Mouse (Mus musculus): ENCODE data around the gene Gm28360. TPM values are rescaled to one million over a fixed set of nuclear protein-coding genes. Genes with fewer than 3 reads are reported as not detected.
"Not testable (repeated sequence)": the region's sequence is repeated elsewhere in the genome, so short reads cannot be mapped to it uniquely, and the experiment has no call there.

Gene Gm28360
- polyA plus RNA-seq (2015; fragmentation: Nextera tagmentation; extraction: Ambion mirVana): not detected in 2 replicates

- not testable (repeated sequence) for ATAC-seq (ENCODE audit: low FRiP score, low TSS enrichment); H3K4me2 ChIP-seq (replicated peaks; ENCODE audit: low read depth); H3K27me3 ChIP-seq (ENCODE audit: control insufficient read depth, insufficient read depth, low read length); H3K9me3 ChIP-seq (ENCODE audit: control insufficient read depth, low read length); H3K27ac ChIP-seq (replicated peaks); H3K36me3 ChIP-seq (ENCODE audit: control insufficient read depth, insufficient read depth, low read length); H3K4me1 ChIP-seq (replicated peaks; ENCODE audit: control insufficient read depth, insufficient read depth); H3K4me3 ChIP-seq (ENCODE audit: low read depth, low read length); H3K9ac ChIP-seq (ENCODE audit: low read length); DNase-seq (ENCODE audit: low spot score)
- WGBS: 61% methylated on average over 5 of the region's 5 CpGs
Measured at GRCm38 (mm10) chr1:117829781-117830180, at the start of gene Gm28360. Gene Gm28360, plus strand, starts transcription at chr1:117830081.

- H3K27ac ChIP-seq (replicated peaks): not testable (repeated sequence)
Measured at GRCm38 (mm10) chr1:117780833-117781232, 49.0 kb upstream of the Gm28360 start, which contains the start of gene B020011L13Rik. Gene B020011L13Rik, plus strand, starts transcription at chr1:117781133.

GRCm38 (mm10) chr1:117816271-117816670 lies 13.6 kb upstream of the Gm28360 start:
- not testable (repeated sequence) for H3K9ac ChIP-seq (ENCODE audit: low read length); DNase-seq (ENCODE audit: low spot score); H3K9me3 ChIP-seq (ENCODE audit: control insufficient read depth, low read length); ATAC-seq (ENCODE audit: low FRiP score, low TSS enrichment); H3K27me3 ChIP-seq (ENCODE audit: control insufficient read depth, insufficient read depth, low read length); H3K36me3 ChIP-seq (ENCODE audit: control insufficient read depth, insufficient read depth, low read length); H3K4me2 ChIP-seq (replicated peaks; ENCODE audit: low read depth); H3K4me1 ChIP-seq (replicated peaks; ENCODE audit: control insufficient read depth, insufficient read depth); H3K4me3 ChIP-seq (ENCODE audit: low read depth, low read length); H3K27ac ChIP-seq (replicated peaks)

More at GRCm38 (mm10) chr1:117780833-117781232, 49.0 kb upstream of the Gm28360 start, which contains the start of gene B020011L13Rik:
- not testable (repeated sequence) for H3K4me2 ChIP-seq (replicated peaks; ENCODE audit: low read depth); DNase-seq (ENCODE audit: low spot score); H3K36me3 ChIP-seq (ENCODE audit: control insufficient read depth, insufficient read depth, low read length); H3K4me3 ChIP-seq (ENCODE audit: low read depth, low read length); H3K9ac ChIP-seq (ENCODE audit: low read length); ATAC-seq (ENCODE audit: low FRiP score, low TSS enrichment); H3K27me3 ChIP-seq (ENCODE audit: control insufficient read depth, insufficient read depth, low read length); H3K9me3 ChIP-seq (ENCODE audit: control insufficient read depth, low read length); H3K4me1 ChIP-seq (replicated peaks; ENCODE audit: control insufficient read depth, insufficient read depth)
- WGBS: 48% methylated on average over 3 of the region's 3 CpGs

GRCm38 (mm10) chr1:117851718-117852117 lies 21.8 kb downstream of the Gm28360 start:
- not testable (repeated sequence) for H3K9me3 ChIP-seq (ENCODE audit: control insufficient read depth, low read length); H3K4me3 ChIP-seq (ENCODE audit: low read depth, low read length); H3K9ac ChIP-seq (ENCODE audit: low read length); ATAC-seq (ENCODE audit: low FRiP score, low TSS enrichment); DNase-seq (ENCODE audit: low spot score); H3K4me1 ChIP-seq (replicated peaks; ENCODE audit: control insufficient read depth, insufficient read depth); H3K4me2 ChIP-seq (replicated peaks; ENCODE audit: low read depth); H3K27me3 ChIP-seq (ENCODE audit: control insufficient read depth, insufficient read depth, low read length); H3K27ac ChIP-seq (replicated peaks); H3K36me3 ChIP-seq (ENCODE audit: control insufficient read depth, insufficient read depth, low read length)
- 87% methylated on average over 3 of the region's 3 CpGs for WGBS

Other genes with a start within 250 kb of the Gm28360 start
- gene Gm28363, start 132.9 kb upstream of the Gm28360 start, polyA plus RNA-seq (2015; fragmentation: Nextera tagmentation; extraction: Ambion mirVana): not detected in 2 replicates
- gene B020011L13Rik, start 48.9 kb upstream of the Gm28360 start, polyA plus RNA-seq (2015; fragmentation: Nextera tagmentation; extraction: Ambion mirVana): not detected in 2 replicates
- not detected in 2 replicates for gene Gm28168, start 97.9 kb downstream of the Gm28360 start, polyA plus RNA-seq (2015; fragmentation: Nextera tagmentation; extraction: Ambion mirVana)
- not detected in 2 replicates for gene Gm7145, start 135.9 kb downstream of the Gm28360 start, polyA plus RNA-seq (2015; fragmentation: Nextera tagmentation; extraction: Ambion mirVana)

All from stomach, postnatal 0 days (tissue).